Mouse (Mus musculus) ES-E14 (cell line): ENCODE data around the gene Slc25a51.

ENCODE experiments used
- CHD2 ChIP-seq: IDR thresholded peaks from 2 replicates; pipeline ENCODE4 v1.6.1; 2014; ENCODE audit warnings: mild to moderate bottlenecking, low read depth, low read length, inconsistent platforms
- HCFC1 ChIP-seq: IDR thresholded peaks from 2 replicates; pipeline ENCODE4 v1.6.1; 2012; ENCODE audit warnings: low read length, inconsistent platforms, borderline replicate concordance; ENCODE audit not compliant: insufficient read depth
- MAFK ChIP-seq: IDR thresholded peaks from 2 replicates; pipeline ENCODE4 v1.6.1; 2014; ENCODE audit warnings: mild to moderate bottlenecking, low read depth, low read length, inconsistent platforms; ENCODE audit not compliant: insufficient read depth
- ZC3H11A ChIP-seq: IDR thresholded peaks from 2 replicates; pipeline ENCODE4 v1.6.1; 2012; ENCODE audit warnings: low read depth, mild to moderate bottlenecking, inconsistent platforms, low read length, borderline replicate concordance
- ZNF384 ChIP-seq: IDR thresholded peaks from 2 replicates; pipeline ENCODE4 v1.6.1; 2012; ENCODE audit warnings: low read depth, low read length, inconsistent platforms

DNA sequence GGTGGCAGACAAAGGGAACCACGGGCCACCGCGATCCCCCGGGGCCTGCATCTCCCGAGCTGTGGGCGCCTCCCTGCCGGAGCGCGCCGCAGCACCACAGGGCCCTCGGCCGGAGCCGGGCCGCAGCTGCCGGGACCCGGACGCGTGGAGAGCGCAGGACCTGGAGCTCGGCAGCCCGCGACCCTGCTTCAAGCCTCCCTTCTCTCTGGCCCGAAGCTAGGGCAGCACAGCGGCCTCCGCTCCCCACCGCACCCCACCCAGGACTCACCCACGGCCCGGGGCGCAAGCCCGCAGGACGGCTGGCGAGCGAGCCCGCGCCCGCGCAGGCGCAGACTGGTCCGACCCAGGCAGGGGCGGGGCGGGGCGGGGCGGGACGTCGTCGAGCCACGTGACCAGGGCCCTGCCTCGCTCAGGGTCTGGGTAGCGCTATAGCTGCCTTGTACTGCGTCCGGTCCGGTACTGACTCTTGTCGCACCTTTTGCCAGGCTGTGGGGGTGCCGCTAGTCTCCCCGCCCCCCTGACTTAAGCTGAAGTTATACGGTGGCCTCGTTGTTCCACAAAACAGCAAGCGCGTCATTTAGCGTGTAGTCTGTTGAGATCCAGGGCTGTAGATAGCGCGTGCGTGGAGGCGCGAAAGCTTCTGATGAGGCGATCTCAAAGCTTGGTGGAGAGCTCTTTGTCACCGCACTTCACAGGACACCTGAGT is at the start of gene Slc25a51:
- TF ChIP-seq ZNF384 (no peak), ZC3H11A (no peak), CHD2 (no peak), MAFK (no peak), HCFC1 (peak; percentile 58; the same call in 1 of the 2 replicates)
